Mouse (Mus musculus) urinary bladder, postnatal 14 days (tissue): ENCODE measurements around the gene Psmd9.

ENCODE experiments used
- DNase-seq: peaks from one replicate; pipeline ENCODE4 v3.0.0; 2021; ENCODE audit warnings: low spot score

Psmd9 gene

DNA sequence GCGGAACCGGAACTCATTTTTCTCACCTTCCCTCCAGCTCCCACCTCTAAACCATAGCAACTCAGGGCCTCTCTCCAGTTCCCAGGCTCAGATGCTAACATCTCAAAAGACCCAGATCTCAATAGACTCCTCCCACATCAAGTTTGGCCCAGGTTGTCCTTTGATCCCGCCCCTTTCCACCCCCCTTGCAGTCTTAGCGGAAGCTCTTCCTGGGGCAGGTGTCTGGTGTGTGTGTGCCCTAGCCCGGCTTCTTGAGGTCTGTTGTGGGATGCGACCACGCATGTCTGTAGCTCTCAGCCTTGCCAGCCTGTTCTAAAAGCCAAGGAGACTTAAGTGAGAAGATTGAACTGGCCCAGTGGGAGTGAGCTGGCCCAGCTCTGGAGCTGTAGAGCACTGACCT is 18.6 kb upstream of the Psmd9 start:
- DNase-seq, result no peak

DNA sequence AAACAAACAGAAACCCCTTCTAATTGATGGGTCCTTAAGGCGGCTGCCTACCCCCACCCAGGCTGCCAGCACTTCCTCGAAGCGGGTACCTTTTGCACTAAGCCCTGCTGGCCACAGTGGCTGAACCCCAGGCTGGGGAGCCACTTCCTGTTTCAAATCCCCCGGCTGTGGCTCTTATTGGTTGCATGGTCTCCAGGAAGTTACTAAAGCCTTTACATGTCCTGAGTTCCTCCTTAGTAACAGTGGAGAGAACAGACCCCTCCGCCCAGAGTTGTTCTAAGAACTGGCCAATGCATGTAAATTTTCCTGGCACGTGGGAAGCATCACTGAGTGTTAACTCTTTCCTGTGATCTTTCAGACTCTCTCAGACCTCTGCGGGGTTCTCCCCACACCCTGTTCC is 18.1 kb upstream of the Psmd9 start:
- no peak for DNase-seq

DNA sequence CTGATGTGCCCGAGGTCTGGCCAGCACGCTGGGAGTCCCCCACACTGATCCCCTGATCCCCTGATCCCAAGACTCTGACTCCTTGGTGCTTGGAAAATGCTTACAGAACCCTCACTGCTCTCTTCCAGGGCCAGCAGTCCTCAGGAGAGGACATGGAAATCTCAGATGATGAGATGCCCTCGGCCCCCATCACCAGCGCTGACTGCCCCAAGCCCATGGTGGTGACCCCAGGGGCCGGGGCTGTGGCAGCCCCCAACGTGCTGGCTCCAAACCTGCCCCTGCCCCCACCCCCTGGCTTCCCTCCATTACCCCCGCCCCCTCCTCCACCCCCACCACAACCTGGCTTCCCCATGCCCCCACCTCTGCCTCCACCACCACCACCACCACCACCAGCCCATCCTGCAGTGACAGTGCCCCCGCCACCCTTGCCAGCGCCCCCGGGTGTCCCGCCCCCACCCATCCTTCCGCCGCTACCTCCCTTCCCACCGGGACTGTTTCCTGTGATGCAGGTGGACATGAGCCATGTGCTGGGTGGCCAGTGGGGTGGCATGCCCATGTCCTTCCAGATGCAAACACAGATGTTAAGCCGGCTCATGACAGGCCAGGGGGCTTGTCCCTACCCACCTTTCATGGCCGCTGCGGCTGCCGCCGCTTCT is 17.4 kb upstream of the Psmd9 start:
- DNase-seq, result no peak

DNA sequence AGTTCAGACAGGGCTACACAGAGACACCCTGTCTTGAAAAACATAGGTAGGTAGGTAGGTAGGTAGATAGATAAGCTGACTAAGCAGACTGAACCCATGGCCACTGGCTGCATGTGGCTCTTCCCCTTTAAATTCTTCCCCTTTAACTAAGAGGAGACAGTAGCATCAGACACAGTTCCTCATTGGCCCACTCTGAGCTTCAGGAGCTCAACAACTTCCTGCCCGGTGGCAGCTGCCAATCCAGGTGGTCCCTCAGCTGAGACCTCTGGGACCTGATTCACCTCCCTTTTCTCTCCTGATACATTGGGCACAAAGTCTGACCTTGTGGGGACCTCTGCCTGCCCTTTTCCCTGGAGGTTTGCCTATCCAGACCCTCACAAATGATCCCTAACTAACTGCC is 16.3 kb upstream of the Psmd9 start:
- DNase-seq, result no peak

DNA sequence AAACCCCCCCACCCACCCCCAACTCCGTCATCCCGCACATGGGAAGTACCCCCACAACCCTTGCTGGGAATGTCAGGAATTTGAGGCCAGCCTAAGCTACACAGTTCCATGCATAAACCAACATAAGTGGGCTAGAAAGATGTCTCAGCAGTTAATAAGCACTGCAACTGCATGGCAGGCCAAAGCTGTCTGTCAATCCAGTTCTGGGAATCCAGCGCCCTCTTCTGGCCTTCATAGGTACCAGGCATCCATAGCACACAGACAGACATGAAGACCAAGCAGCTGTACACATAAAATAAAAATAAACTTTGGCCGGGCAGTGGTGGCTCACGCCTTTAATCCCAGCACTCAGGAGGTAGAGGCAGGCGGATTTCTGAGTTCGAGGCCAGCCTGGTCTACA is 13.8 kb upstream of the Psmd9 start:
- peak; percentile 71 for DNase-seq

DNA sequence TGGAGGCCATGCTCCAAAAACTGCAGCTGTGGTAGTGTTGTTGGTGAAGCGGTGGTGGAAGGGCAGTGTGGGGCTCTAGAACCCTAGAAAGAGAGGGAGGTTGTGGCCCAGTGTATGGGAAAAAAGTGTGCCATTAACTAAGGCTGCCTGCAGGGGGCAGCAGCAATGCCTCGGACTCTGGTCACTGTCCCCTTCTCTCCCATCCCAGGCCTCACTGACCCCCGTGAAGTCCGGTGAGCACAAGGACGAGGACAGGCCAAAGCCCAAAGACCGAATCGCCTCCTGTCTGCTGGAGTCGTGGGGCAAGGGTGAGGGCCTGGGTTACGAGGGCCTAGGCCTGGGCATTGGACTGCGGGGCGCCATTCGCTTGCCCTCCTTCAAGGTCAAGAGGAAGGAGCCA is 12.4 kb upstream of the Psmd9 start:
- no peak for DNase-seq

DNA sequence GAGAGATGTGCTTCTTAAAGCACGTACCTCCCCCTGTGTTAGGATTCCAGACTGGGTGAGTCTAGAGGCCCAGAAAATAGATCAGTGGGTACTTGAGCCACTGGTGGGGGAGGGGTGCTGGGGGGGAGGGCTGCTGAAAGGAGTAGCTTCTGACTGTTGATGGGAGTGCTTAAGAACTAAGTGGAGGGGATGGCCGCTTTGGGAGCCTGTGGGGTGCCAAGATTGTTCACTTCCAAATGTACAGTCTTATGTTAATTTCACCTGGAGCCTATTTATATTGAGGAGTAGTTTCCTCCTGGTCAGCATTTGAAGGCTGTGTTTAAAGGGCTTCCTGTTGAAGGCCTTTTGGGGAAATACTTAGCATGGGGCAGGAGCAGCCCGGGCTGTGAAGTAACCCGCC is 11.2 kb upstream of the Psmd9 start:
- no peak for DNase-seq

DNA sequence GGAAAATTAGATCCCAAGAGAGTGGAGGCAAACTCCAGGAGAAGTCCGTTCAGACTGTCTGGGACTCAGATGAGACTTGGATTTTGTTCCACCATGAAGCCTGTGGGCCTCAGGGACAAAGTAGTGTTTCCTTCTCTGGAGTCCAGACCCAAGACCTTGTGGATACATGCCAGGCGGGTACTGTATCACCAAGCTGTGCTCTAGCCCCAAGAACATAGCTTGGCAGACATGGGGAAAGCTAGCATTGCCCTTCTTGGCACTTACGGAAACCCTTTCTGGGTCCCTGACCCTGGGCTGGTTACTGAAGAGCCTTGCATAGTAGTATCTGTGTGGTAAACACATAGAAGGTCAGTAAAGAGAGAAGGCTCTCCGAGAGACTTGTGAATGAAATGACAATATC is 9.8 kb upstream of the Psmd9 start:
- no peak for DNase-seq

DNA sequence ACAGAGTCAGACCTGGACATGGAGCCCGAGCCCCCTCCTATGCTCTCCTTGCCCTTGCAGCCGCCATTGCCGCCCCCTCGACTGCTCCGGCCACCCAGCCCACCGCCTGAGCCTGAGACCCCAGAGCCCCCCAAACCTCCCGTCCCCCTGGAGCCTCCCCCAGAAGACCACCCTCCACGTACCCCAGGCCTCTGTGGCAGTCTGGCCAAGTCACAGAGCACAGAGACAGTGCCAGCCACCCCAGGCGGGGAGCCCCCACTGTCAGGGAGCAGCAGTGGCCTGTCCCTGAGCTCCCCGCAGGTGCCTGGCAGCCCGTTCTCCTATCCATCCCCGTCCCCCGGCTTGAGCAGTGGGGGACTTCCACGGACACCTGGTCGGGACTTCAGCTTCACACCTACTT is 9.3 kb upstream of the Psmd9 start:
- no peak for DNase-seq

DNA sequence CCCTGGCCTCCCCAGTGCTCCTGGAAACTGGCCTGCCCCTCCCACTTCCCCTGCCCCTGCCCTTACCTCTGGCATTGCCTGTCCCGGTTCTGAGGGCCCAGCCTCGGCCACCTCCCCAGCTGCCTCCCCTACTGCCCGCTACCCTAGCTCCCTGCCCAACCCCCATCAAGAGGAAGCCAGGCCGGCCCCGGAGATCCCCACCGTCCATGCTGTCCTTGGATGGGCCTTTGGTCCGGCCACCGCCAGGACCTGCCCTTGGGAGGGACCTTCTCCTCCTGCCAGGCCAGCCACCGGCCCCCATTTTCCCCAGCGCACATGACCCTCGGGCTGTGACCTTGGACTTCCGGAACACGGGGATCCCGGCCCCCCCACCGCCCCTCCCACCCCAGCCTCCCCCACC is 8.9 kb upstream of the Psmd9 start:
- no peak for DNase-seq

DNA sequence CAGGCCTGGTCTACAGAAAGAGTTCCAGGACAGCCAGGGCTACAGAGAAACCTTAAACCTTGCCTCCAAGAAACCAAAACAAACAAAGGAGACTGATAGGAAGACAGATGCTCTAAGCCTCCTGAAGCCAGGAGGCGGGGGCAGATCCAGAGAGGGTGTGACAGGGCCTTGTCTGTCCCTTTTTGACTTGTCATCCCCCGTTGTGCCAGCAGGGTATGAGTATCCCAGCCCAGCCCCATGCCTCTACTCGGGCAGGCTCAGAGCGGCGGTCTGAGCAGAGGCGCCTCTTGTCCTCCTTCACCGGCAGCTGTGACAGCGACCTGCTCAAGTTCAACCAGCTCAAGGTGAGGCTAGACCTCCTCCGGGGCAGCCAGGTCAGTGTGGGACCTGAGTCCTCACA is 6.3 kb upstream of the Psmd9 start:
- no peak for DNase-seq

DNA sequence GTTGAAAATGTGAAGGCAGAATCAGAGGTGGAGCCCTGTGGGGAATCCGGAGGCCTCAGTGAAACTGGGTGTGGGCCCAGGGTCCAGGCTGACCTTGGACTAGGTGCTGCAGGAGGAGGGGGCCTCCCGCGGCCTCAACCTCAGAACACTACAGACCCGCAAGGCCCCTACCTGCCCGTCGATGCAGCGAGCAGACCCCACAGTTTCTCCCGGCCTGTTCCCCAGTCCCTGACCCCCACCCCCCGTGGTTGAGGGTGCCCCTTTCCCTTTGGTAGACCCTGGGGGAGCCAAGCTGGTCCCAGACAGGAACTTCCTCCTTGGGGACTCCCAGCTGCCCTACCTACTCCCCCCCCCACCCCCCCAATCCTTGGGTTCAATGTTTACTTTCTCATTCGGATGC is 2.8 kb upstream of the Psmd9 start:
- DNase-seq, result no peak

DNA sequence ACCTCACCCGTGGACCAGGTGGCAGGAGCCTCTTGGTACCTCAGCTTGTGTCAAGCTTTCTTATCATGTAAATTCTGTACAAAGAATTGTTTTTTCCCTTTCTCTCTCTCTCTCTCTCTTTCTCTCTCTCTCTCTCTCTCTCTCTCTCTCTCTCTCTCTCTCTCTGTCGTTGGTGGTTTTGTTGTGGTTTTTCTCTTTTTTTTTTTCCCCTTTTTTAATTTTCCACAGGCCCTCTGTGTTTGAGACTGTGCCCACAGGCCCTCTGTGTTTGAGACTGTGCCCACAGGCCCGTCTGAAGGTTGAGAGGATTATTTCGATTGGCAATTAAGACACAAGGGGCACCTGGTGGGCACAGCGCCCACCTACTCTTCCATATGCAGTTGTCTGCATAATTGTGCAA is 1.6 kb upstream of the Psmd9 start:
- DNase-seq, result no peak

DNA sequence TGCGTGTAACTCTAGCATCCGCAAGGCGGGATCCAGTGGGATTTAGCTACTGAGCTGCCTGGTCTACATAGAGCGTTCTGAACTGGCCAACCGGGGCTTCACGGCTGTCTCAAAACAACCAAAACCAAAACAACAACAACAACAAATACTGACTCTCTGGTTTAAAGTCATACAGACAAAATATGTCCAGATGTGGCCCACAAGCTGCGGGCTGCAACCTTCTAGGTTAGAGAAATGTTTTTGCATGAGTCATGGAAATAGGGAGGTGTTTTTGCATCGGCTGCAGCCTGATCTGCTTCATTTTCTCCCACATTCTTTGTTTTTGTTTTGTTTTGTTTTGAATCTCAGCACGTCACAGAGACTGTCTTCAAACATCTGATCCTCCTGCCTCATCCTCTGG is 1.2 kb downstream of the Psmd9 start:
- DNase-seq, result no peak

DNA sequence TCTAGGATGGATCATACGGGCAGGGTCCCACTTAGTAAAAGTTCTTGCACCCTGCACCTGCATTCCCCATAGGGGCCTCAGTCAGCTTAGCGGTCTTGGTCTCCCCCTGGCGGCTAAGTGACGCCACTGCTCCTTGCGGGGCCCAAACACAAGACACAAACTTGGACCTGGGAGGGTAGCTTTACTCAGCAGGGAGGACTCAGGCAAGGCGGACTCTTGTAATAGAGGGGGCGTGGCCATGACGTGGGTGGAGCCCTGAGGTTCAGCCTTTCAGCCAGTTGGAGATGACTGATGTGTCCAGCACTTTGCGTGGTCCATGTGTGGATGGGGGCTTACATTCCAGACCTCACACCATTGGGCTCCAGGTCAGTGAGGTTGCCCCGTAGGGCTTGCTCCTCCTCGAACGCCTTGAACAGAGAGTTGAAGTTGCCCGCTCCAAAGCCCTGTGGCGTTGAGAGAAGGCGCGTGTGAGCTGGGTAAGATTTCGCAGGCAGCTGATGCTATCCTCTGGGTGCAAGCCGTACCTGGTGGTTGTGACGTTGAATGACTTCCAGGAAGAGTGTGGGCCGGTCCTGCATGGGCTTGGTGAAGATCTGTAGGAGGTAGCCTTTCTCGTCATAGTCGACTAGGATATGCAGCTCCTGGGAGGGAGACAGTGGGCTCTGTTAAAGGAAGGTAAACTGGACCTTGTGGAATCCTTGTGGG is 2.6 kb downstream of the Psmd9 start:
- DNase-seq, result peak; percentile 90

DNA sequence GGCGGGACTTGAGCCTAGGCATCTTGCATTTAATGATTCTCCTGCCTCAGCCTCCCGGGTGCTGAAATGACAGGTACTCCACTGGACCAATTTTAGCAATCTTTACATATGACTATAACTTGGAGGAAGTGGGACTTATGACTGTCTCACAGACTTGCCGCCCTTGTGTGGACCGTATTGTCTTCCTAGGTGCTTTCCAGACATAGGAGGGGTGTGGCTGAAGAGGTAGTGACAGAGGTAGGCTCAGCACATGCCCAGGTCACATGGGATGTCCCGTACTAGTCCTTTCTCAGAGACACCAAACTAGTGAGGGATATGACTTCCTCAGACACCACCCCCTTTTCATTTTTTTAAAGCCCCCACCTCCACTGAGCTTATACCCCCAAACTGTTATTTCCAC is 9.6 kb downstream of the Psmd9 start:
- no peak for DNase-seq

DNA sequence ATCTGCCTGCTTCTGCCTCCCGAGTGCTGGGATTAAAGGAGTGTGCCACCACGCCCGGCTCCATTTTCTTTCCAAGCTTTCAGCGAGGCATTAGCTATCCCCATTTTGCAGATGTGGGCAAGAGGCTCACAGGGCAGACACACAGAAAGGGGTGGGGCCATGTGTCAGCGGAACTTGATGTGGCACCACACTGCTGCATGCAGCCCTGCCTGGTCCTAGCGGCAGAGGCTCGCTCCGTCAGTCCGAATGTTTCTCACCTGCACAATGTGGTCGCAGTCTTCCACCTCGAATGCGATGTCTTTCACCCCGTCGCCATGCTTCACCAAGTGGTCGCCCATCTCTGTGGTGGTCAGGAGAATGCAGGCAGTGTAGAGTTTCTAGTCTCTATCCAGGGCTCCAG is 11.2 kb downstream of the Psmd9 start:
- DNase-seq, result no peak

DNA sequence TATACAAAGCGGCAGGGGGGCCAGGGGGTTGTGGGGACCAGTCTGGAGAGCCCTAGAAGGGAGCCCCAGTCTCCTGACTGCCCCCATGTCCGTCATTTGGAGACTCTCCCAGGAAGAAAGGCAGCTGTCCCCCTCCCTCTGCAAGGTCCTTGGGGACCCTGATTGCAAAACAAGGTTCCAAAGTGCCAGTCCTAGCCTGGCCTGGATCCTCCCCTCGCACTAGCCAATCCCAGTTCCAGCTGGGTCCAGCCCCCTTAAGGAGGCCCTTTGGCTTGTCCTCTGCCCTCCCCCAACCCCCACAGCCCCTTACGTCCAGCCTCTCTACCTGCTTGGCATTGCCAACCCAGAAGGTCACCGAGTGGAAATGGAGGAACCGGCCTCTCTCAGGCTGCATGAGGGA is 12.3 kb downstream of the Psmd9 start:
- DNase-seq, result no peak

DNA sequence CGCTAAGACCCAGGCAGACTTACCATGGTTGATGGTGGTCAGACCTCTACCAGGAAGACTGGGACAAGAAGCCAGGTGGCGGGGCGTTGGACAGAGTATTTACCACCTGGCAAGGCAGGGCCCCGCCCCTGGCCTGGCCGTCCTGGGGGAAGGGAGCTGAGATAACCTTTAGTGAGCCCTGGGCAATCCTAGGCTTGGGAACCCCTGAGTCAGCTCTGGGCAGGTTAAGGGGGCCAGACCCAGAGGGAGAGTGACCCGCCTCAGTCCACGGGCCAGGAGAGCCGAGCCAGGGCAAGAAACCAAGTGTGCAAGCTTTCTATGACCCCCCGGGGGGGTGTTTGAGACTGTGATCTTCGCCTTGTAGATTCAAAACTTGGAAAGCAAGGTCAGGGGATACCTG is 13.4 kb downstream of the Psmd9 start, which contains the start of gene Hpd:
TSS of gene Hpd (minus strand) at position 77 of the 400 bp plus-strand sequence.
- no peak for DNase-seq

DNA sequence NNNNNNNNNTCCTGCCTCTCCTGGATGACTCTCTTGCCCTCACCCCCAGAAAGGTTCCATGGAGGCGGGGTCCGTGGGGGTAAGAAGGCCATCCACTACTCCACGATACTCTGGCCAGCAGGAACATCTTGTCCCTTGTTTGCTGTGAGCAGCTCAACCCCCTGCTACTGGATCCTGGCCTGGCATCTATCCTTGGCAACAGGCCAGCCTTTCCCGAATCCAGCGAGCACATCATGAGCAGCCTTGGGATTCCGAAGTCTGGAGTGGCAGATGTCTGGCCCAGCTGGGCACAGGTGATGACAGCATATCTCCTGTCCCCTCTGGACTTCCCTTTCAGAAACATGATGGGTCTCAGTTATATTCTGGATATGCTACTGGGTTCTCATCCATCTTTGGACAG is 16.8 kb downstream of the Psmd9 start:
- DNase-seq, result no peak

DNA sequence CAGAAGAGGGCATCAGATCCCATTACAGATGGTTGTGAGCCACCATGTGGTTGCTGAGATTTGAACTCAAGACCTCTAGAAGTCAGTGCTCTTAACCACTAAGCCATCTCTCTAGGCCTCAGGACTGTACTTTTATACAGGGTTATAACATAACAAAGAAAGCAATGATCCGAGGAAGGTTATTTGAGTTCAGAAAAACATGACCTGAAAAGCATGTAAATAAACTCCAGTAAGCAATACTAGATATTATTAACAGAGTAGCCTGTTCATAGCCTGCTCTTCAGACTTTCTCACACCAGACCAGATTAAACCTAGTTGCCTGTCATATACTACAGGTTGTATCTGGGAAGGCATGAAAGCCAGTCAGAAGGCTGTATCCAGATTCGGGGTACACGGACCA is 18.1 kb downstream of the Psmd9 start:
- DNase-seq, result no peak

DNA sequence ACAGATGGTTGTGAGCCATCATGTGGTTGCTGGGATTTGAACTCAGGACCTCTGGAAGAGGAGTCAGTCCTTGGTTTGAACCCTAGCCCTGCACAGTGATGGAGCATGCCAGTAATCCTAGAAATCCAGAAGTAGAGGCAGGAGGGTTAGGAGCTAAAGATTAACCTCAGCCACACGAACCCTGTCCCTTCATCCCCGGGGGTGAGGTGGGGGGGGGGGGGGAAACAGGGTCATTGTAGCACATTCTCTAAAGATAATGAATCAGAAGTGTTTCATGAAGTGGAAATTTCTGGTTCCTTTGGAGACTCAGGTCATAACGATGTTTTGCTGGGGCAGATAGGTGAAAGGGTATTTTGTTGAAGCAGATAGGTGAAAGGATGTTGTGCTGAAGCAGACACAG is 21.7 kb downstream of the Psmd9 start:
- no peak for DNase-seq

DNA sequence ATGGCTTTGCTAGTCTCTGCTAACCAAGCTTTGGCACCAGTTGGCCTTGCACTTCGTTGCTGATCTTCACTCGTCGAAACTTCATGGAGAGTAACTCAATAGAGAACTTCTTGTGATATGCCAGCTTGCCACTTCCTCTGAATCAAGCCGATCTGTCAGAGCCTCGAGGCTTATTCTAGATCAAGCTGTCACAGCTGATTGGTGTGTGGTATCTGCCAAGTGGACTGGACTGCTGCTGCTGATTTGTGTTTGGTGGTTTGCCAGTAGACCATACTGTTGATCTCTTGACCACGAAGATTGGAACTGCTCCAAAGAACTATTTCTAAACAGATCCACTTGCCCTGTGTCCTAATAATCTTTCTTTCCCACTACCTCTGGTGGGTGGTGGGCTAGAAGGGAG is 22.2 kb downstream of the Psmd9 start:
- DNase-seq, result no peak

DNA sequence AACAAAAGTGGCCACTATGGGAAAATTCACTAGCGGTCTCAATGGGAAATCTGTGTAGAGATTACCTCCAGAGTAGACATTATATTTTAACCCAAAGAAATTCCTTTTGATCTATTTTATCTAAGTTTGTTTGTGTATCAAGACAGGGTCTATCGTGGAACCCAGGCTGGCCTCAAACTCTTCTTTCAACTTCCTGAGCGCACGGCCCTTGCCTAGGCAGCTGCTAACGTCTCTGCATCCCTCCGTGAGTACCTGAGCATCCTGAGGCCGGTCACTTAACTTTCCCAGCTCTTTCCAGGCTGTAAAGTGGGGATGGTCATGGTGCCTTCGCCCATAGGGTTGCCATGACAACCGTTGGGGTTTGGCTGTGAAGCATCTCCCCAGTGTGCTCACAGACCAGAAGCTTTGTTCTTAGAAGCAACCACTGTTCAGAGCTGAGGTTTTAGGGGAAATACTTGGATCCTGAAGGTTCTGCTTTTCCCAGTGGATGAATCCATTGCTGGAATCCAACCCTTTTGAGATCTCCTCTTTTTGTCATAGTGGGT is 23.5 kb downstream of the Psmd9 start:
- DNase-seq, result no peak
